Mouse (Mus musculus): ENCODE measurements around the gene Gdf1.

Gene Gdf1

DNA sequence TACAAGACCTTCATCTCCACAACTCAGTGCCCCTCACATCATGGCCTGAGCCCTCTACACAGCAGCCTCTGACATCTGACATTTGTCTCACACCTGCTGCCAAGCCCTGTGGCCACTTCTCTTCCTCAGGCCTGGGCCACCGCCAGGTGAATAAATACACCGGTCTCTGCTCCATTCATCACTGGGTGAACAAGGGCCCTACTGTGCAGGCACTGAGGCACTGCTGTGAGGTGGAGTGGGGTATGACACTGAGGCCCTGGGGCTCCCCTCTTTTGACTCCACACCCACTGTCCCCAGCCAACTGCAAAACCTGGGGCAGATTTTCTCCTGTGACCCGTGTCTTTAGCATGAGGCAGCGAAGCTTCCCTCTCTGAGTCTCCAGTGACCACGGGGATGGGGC is 37.0 kb downstream of the Gdf1 start:
- DNase-seq (ENCODE audit: low read depth): no peak

DNA sequence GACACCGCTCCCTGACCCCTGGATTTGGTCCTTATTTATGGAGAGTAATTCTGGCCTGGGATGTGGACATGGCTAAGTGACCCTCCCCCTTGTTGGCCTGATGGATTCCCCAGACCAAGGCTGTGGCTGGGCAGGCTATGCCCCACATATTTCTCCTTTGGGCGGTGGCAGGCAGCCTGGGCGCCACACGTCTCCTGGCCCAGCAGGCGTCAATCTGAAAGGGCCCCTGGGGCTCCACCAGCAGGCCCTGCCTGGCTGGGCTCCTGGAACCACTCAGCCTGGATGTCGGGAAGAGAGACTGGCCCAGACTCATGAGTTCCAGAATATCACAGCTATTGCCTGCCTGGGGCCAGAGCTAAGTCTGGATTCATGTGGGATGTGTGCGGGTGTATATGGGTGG is 40.9 kb downstream of the Gdf1 start:
- DNase-seq (ENCODE audit: low read depth): no peak

DNA sequence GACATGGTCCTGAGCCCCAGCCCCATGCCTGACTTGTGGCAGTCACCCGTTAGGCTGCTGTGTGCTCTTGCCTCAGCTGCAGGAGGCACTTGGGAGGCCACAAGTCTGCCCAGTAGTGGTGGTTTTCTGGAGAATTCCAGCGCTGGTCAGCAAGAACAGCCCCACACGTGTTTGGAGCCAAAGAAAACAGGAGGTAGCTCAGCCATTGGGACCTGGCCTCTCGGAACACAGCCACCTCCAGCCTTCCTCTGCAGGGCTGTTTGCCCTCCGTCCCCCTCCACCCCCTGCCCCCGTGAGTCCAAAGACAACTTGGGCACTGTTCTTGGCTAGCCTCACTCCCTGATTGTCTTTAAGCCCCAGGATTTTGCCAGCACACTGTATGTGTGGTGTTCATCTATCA is 42.3 kb downstream of the Gdf1 start:
- DNase-seq (ENCODE audit: low read depth): no peak

DNA sequence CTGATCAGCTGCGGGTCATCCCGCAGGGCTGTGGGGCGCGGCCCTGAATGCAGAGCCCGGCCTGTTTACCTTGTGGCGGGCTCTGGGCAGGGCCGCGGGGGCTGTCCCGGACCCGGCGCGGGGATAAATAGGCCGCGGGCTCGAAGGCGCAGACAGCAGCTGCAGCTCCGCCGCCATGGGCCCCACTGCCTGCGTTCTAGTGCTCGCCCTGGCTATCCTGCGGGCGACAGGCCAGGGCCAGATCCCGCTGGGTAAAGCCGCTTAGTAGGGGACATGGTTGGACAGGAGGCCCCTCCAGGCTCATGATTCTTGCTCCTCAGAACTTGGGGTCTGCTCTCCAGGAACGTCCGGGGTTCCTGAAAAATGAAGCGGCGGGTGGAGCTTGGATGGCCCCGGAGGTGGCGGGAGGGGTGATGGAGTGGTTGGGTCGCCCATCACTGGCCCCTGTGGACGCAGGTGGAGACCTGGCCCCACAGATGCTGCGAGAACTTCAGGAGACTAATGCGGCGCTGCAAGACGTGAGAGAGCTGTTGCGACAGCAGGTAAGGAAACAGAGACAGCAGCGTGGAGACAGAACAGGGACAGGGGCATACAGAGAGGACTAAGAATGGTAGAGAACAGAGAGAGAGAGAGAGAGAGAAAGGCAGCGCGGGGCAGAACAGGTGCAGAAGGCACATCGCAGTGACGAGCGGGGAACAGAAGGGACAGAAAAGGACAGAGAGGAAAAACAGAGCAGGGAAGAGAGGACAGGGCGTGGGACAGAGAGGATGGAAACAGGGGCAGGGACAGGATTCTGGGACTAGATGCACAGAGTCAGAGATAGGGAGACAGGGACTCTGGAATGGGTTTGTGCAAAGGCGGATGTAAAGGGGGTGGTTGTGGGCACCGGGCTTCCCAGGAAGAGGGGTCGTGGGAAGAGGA is 44.0 kb downstream of the Gdf1 start, which contains the start of gene Comp:
Comp (plus strand) TSS at position 162 of the 921 bp plus-strand sequence.
- DNase-seq (ENCODE audit: low read depth): peak; percentile 27

DNA sequence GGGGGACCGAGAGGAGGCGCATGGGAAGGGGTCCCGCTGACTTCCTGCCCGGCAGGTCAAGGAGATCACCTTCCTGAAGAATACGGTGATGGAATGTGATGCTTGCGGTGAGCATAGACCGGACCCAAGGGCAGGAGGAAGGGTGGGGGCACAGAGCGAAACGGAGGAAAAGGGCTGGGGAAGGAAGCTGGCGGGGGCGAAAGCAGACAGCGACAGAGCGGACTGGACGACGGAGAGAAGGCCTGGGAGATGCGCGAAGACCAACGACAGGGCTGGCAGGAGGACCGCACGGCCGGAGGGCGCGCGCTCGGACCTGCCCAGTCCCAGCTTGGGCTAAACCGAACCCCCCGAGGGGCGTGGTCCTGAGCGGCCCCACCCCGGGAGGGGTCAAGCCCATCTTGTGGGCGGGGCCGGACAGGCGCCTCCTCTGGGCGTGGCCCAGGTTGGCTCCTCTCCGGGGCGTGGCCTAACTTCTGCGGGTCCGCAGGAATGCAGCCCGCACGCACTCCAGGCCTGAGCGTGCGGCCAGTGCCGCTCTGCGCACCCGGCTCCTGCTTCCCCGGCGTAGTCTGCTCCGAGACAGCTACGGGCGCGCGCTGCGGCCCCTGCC is 44.8 kb downstream of the Gdf1 start:
- peak; percentile 74 for DNase-seq (ENCODE audit: low read depth)

DNA sequence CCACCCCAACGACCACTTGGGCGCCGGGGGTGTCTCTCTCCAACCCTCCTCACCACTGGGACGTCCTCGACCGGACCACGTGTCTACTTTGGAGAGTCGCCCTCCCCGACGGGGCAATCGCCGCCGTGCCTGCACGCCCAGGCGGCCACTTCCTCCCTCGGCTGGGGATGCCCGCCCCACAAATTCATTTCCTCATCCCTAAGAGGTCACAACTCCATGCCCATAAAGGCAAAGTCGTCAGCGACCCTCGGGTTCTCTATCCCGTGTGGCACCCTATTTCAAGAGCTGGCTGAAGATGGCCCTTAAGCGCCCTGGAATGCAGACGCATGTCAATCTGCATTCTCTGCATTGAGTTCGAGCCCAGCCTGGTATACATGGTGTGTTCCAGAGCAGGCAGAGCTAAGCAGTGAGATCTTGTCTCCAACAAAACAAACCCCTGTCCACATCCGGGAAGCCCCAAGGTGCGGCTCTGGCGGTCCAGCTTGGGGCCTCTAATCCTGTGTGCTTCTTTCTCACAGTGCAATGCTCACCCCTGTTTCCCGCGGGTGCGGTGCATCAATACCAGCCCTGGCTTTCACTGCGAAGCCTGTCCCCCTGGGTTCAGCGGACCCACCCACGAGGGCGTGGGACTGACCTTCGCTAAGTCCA is 45.7 kb downstream of the Gdf1 start:
- DNase-seq (ENCODE audit: low read depth): peak; percentile 63

DNA sequence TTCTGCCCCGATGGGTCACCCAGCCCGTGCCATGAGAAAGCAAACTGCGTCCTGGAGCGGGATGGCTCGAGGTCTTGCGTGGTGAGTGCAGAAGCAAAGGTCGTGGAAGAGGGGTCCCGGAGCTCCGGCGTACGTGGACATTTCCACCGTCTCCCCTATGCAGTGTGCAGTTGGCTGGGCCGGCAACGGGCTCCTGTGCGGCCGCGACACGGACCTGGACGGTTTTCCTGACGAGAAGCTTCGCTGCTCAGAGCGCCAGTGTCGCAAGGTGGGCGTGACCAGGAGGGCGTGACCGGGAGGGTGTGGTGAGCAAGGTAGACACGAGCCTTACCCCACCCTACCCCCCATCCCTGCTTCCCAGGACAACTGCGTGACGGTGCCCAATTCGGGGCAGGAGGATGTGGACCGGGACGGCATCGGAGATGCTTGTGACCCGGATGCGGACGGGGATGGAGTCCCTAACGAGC is 46.7 kb downstream of the Gdf1 start:
- DNase-seq (ENCODE audit: low read depth): peak; percentile 54

DNA sequence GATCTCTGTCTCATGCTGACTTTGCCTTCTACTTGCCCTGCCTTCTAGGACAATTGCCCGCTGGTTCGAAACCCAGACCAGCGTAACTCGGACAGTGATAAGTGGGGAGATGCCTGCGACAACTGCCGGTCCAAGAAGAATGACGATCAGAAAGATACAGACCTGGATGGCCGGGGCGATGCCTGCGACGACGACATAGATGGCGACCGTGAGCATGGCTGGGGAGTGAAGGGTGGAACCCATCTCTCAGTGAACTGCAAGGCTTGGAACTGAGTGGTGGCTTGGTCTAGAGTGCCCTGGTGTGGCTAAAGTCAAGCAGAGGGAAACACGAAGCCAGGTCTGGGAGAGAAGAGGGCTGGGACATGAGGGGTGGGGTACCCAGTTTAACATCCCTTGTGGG is 47.4 kb downstream of the Gdf1 start:
- DNase-seq (ENCODE audit: low read depth): peak; percentile 35

DNA sequence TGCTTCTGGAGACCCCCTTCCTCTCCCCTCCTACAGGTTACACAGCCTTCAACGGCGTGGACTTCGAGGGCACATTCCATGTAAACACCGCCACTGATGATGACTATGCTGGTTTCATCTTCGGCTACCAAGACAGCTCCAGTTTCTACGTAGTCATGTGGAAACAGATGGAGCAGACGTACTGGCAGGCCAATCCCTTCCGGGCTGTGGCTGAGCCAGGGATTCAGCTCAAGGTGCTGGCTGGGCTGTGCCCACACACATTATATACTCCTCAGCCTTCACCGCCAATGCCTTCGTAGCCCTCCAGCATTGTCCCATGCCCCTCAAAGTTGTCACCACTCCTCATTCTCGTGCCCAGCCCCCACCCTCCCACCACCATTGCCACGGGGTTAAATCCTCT is 50.5 kb downstream of the Gdf1 start:
- no peak for DNase-seq (ENCODE audit: low read depth)
